Mouse (Mus musculus) cerebellum, postnatal 10 days (tissue): Measurements from ENCODE around the gene Cab39.
"Not testable (repeated sequence)": the region's sequence is repeated elsewhere in the genome, so short reads cannot be mapped to it uniquely, and the experiment has no call there.

Experiments used
- DNase-seq, 2 experiments: peaks; one replicate each; pipeline ENCODE4 v3.0.0; 2021; ENCODE audit warnings: mixed read lengths in 2 of 2

Cab39 gene

DNA sequence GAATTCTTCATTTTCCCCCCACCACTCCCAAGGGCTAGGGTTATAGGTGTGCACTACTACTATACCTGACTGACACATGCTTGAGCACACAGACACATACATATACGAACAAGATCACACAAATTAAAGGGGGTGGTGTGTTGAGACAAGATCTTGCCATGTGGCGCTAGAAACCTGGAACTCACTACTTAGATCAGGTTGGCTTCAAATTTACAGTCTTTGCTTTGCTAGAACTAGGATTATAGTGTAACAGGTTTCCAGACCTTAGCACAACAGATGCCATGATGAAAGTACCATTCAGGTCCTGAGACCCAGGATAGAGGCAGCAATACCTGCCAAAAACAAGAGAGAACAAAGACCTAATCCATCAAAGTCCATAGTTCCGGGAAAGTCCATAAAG lies 1.8 kb upstream of the Cab39 start:
- DNase-seq = no peak

DNA sequence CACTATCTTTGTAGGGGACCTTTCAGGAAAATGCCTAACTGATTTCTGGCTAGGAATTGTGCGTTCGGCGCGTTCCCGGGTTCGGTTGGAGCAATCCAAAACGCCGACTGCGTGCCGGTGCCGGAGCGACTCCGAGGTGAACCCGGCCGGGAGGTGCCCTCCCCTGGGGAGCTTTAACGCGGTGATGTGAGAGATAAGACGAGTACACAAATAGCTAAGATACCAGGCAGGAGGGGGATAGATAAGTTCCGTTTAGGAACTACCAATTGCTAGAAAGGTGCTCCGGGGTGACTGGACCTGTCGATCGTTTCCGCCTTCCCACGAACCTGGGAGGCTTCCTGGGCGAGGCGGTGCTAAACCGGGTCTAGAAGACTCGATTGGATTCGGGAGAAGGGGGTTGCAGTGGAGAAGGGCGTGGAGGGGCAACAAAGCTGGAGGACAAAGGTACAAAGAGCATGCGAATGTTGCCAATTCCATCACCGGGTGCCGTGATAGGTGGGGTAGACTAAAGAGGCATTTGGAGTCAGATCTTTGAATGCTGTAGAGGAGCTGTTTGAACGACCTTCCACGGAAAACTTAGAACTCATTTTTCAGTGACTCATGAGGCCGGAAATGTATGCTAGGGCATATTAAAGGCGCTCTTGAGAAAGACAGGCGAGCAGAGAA lies 998 bp downstream of the Cab39 start:
- peak; percentile 55 to 61 for DNase-seq

DNA sequence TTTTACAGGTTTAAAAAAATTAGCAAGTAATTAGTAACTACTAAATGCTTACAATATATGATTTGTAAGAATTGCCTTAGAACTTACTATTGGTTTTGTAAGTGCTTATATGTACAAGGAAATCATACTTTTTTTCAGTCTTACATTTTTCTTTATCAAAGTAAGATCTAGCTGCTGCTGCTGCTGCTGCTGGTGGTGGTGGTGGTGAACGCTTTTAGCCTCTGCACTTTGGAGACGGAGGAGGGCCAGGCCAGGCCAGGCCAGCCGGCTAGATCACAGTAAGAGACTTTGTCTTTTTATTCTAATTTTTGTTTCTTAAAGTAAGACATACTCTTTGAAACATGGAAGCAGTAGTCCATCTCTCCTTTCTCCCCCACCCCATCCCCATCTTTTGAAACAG lies 2.0 kb downstream of the Cab39 start:
- DNase-seq = no peak

DNA sequence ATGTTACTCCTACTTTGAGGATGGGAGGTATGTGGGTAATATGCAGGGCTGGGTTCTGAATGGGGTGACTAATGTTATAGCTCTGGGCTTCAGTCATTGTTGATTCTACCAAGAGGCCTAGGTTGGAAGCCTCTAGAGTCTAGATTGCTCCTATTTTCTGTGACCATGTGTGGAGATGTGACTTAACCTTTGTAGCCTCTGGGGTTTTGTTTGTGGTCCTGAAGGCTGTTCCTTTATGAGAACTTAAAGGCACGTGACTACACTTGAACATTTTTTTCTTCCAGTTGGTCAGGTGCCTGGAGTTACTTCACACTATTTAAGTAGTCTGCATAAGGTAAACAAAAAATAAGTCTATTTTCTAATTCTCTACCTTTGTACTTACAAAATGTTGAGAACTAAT lies 6.5 kb downstream of the Cab39 start:
- DNase-seq = no peak

DNA sequence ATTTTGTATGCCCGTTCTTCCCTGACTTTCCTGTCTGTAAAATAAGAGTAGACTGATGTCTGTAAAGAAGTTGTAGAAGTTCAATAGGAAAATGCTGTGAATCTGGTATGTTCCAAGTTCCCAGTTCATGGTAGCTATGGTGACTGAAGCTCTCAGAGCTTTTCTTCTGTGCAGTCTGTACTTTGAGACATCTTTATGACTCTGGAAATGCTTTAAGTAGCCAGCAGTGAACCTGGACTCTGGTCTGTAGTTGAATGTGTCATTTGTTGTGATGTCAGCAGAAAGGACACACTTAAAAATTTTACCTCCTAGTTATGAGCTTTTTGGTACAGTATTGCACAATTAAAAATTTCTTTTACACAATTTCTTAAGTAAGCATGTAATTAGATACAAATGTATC lies 9.3 kb downstream of the Cab39 start:
- DNase-seq = no peak

DNA sequence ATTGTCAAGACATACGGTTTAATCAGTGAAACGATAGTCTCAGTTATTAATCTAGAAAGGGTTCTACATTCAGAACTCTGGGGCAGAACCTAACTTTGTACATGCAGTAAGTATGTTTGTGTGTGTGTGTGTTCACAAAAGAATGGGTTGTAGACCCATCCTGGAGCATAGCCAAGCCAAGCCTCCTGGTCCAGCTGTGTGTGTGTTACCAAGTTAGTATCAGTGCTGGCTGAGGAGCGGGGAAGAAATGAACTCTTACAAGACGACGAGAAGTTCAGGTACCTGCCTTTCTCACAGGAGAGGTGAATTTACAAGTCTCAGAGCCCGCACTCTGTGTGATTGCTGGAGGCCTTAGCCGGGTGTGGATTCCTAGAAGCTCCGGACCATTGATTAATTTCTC lies 11.3 kb downstream of the Cab39 start:
- no peak for DNase-seq

DNA sequence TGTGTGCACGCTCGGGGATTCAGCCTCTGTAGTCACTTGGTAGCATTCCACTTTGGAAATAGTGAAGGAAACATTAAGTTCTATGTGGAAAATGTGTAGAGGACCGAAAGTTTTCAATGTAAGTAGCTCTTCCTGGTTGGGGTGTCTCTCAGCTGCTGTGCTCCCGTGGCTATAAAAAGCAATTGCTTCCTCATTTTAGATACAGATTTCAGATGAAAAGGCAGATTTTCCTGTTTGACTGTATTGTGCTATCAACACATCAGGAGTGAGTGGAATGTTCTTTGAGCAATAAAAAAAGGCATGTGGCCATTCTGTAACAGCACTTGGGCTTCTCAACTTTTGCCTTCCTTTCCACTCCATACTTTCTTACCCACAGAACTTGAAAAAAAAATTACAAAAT lies 16.0 kb downstream of the Cab39 start:
- no peak for DNase-seq

DNA sequence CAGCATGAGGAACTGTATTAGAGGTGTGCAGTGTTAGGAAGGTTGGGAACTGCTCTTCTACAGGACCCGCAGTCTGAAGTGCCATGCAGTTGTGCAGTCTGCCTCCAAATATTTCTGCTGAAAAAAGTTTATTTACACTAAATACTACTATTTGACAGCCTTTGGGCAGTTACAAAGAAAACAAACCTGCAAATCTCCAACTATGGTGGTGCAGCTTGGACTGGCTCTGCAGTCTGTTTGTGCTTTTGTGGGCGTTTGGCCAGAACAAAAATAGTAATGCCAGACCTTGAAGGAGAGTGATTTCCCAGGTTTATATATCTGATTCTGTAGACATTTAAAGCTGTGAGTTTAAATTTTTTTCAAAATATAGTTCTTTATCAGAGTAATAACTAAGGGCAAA lies 17.1 kb downstream of the Cab39 start:
- peak; percentile 50 to 52 for DNase-seq

DNA sequence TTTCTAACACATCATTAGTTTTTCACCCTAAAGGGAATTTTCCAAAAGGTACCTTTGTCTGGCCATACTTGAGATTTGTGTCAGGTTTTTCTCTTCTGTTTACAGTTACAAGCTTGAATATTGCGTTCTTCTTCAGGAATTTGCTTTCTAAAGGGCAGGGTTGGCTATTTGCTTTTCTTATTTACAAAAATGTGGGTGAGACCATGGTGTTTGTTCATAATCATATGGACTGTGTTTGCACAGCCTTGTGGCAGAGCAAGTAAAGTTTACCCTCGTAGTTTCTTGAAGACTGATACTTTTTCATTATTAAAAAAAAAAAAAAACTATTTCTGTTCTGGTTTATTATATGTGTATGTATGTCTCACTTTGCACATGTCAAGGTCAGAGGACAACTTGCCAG lies 17.5 kb downstream of the Cab39 start:
- no peak for DNase-seq

DNA sequence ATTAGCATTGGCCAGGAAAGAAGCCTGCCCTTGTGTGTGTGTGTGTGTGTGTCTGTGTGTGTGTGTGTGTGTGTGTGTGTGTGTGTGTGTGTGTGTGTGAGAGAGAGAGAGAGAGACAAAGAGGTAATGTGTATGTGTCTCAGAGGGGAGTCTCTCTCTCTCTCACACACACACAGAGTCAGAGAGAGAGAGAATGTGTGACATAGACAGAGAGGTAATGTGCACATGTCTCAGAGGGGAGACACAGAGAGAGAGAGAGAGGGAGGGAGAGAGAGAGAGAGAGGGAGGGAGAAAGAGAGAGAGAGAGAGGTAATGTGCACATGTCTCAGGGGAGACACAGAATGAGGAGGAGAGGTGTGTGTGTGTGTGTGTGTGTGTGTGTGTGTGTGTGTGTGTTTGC lies 21.0 kb downstream of the Cab39 start:
- not testable (repeated sequence) for DNase-seq

DNA sequence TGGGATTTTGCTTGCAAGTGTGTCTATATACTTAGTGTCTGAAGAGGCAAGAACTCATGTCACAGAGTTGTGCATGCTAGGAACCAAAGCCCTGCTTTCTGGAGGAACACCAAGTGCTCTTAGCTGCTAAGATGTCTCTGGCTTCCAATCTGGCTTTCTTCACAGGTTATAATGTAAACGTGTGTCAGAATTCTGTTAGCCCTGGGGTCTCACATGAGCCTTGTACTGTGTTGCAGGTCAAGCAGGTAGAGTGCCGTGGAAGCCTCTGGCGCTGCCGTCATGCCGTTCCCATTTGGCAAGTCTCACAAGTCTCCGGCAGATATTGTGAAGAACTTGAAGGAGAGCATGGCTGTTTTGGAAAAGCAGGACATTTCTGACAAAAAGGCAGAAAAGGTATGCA lies 24.9 kb downstream of the Cab39 start:
- DNase-seq = no peak

DNA sequence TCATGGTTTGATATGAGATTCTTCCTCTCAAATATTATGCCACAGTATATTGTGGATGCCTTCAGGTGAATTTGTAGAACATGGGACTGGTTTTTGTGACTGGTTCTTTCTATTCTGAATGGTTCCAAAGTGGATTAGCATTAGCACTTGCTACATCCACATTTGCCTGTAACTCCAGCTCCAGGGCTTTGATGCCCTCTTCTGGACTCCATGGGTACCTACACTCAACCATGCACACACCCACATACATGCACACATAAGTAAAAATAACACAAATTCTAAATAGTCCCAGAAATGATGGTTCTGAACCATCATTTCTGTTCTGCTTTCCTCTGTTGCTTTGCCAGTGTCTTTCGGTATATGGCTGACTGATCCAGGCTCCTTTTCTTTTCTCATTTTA lies 26.5 kb downstream of the Cab39 start:
- DNase-seq = no peak

DNA sequence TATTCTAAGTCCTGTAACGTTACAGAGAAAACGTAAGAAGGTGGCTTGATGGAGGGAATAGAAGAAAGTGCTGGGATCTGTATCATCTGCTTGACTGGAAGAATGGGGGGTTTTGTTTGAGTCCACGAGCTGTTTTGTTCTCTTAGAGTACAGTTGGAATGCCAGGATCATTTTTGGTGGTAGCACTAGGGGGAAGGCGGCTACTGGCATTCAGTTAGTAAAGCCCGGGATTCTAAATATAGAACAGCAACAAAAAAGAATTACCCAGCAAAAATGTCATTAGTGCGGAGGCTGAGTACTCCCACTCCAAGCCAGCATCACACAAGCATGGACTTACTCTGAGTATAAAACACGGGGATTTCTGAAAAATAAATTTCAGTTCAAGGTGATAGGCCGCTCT lies 29.0 kb downstream of the Cab39 start:
- no peak for DNase-seq

DNA sequence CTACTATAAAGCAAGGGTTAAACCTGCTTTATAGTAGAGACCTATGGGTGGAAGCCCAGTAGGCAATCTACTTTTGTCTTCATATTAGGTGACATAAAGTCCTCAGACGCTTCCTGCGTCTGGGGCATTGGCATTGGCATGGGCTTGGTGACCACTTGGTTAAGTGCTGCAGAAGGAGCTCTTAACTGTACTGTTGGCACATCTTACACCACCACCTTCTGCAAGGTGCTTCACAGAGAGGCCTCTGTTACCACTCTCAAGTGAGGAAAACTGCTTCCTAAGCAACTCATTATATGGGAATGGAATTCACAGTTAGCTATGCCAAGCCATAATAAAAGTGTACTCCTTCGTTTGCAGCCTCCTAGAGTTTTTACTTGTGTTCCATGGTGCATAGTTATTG lies 31.7 kb downstream of the Cab39 start:
- DNase-seq = no peak

DNA sequence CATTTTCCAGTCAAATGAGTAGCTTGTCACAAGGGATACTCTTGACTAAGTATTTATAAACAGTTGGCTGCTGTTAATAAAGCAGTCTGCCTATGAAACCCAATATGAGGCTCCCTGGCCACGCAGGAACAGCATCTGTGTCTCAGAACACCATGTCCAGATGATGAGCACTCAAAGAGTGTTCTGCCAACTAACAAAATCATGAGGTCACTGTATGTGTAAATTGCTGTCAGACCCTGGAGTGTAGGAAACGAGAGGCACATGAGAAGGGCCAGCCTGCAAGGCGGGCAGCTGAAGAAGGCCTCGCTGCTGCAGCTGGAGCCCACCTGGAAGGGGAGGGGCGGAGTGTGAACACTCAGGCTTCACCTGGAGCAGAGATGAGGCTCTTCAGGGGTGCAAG lies 33.9 kb downstream of the Cab39 start:
- no peak for DNase-seq

DNA sequence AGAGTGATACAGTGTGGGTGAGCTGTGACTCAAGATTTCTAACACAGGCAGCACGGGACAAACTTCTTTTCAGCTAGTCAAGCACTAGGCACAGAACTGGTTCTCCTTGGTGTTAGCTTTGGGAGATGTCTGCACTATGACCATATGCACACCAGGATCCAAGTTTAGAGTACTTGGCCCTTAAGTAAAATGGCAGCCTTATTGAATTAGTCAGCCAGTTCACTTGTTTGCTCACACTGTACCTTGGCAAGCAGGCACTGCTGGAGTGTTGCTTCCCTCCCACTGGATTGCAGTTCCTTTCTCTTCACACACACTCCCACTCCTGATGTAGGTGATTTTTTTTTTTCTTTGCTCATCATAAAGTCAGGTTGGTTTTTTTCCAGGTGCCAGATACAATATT lies 35.8 kb downstream of the Cab39 start:
- no peak for DNase-seq

DNA sequence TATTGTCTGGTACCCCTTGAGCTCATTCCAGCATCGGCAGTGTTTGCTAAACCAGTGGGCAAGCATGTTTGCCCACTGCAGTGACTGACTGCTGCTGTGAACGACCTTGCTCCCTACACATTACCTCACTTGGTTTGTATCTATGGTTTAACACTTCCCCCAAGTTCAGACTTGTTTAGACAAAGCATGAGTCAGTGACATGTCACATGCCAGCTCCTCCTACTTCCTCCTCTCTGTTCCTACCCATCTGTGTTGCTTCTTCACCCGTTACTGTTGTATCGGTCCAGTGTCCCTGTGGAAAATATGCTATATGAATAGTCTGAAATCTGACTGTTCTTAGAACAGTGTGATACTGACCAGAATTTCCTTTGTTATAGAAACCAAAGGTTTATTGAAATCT lies 44.8 kb downstream of the Cab39 start:
- no peak for DNase-seq

DNA sequence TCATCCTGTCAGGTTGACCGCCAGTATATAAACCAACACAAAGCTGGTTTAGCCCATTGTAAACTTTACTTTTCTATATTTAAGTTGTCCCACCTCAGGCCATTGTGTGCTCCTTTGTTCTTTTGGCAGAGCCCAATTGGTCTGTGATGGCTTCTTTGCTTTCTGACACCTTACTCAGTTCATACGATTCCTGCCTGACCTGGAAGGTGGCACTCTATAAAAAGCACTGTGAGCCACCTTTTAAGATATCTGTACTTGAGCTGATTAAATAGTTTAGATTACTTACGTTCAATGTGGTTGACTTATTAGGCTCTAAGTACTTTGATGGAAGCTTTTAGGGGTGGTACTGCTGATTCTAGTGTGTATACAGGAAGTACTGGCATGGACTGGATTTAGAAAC lies 46.1 kb downstream of the Cab39 start:
- DNase-seq = no peak

DNA sequence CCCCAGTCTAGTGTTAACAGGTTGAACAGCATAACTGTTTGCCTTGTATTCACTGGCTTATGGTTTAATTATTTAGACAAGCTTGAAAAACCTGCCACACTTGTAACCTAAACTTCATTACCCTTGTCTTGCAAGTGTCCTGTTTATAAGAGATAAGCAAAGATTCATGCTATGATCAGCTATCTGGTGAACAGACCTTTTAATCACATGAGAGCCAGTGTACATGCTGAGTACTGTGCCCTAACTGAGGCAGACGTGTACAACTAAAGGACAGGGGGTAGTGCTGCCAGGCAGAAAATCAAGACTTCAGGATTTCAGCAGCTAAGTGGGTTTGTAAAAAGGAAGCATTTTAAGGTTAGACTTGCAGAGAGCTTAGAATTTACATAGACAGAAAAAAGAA lies 46.5 kb downstream of the Cab39 start:
- no peak for DNase-seq

DNA sequence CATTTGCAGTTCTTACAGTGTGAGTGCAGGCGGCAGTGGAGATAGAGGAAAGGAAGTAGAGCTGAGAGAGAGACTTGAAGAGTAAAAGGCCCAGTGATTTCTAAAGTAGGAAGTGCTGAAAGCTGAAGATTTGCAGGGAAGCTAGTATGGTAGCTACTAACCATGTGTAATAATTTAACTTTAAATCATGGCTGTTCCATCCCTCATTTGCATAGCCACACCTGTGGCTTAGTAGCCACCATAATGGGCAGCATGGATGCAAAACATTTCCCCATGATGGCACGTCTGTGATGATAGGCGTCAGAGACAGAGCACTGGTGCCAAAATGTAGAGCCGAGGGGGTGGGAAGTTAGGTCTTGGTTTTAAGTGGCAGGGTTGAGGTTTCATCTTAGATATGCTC lies 47.2 kb downstream of the Cab39 start:
- DNase-seq = no peak

DNA sequence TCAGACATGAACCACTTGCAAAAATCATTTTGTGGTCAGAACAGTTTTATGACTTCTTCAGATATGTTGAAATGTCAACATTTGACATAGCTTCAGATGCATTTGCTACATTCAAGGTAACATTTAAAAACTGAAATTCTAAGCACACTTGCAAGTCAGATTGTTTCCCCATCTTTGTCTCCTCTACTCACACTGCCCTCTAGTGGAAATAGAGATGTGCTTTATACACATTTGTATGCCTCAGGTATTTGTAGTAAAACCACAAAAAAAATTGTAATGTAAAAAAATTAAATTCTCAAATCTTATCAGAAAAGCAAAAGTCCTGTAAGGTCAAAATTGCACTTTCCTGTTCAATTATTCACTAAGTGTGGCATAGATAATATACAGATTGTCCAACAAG lies 49.0 kb downstream of the Cab39 start:
- peak in 1 of 2 experiments; percentile 65 for DNase-seq

DNA sequence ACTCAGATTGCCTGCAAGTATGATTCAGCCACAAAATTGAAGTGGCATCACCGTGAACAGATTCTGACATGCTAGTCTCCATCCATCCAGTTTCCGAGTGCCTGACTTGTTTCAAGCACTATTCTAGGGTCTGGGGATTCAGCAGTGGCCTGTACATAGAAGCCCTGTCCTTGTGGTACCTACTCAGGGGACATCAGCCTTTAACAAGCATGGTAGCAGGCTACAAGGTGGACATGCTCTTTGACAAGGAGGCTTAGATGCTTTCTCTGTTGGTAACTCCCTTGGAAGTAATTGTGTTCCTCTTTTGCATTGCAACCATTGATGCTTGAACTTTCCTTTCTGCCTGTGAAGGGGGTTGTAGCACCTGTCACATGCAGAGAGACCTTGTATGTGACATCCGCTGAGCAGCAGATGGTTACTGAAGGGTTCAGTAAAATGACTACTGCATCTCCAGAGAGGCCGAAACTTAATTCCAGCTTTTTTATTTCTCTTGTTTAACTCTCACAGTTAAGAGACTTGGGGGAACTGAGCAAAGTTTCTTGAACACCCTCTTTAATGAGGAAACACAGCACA lies 50.1 kb downstream of the Cab39 start:
- no peak for DNase-seq

DNA sequence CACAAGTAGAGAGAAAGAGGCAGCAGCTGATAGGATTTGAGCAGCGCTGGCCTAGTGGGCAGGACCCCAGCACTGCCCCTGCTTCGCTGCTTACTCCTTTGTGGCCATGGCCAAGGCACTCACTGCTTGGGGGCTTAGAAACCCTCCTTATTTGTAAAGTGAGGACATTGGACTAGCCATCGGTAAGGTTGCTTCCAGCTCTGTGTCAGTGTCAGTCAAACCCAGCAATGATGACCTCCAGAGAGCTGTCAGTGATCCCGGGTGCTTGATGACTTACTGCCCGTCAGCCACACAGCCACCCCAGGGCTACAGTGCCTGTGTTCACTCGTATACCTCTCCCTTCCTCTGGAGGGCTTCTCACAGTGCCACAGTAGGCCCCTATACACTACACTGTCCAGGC lies 51.7 kb downstream of the Cab39 start:
- DNase-seq = no peak

DNA sequence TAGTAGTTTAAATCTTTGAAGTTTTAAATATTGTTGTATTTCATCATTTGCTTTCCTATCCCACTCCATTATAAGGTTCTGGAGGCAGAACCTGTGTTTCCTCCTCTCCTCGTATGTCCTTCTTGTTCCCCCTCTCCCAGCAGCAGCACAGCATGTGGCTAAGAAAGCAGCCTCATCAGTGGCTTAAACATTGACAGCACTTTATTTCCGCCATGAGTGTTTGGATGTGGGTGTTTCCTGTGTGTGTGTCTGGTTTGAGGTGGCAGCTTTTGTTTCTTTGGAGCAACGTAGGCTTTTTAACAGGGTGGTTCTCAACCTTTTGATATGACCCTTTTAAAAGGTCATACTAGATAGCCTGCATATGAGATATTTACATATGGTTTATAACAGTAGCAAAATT lies 52.2 kb downstream of the Cab39 start:
- DNase-seq = no peak

DNA sequence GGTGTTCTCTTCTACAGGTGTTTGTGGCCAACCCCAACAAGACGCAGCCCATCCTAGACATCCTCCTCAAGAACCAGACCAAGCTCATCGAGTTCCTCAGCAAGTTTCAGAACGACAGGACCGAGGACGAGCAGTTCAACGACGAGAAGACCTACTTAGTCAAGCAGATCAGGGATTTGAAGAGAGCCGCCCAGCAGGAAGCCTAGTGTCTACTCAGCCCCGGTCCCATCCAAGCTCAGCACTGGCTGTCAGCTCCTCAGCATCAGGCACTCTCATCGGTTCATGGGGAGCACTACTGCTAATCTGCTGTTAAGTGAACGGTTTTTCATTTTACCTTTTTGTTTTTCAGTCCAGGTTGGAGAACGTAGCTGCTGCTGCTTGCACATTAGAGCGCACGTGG lies 55.8 kb downstream of the Cab39 start:
- no peak for DNase-seq
